Mouse (Mus musculus) urinary bladder, adult 2 months (tissue): Measurements from ENCODE around the gene Galnt4. TPM values are rescaled to one million over a fixed set of nuclear protein-coding genes. Genes with fewer than 3 reads are reported as not detected.

Source experiments
- DNase-seq: peaks from one replicate; pipeline ENCODE4 v3.0.0; 2022; ENCODE audit warnings: low spot score
- polyA plus RNA-seq: library from polyadenylated mRNA; depleted of rRNA; stranded (reverse); fragments of >200 nt; gene quantifications from 2 replicates; pipeline ENCODE4 v1.2.3, GENCODE M21; 2012

Galnt4 gene
- polyA plus RNA-seq, 1 experiment: 4.8 TPM

- DNase-seq: no peak
Measured at GRCm38 (mm10) chr10:99115471-99116236, 7.7 kb downstream of the Galnt4 start.

- no peak for DNase-seq
Measured at GRCm38 (mm10) chr10:99116237-99116632, 8.3 kb downstream of the Galnt4 start.

- DNase-seq: no peak
Measured at GRCm38 (mm10) chr10:99116650-99117615, 9.0 kb downstream of the Galnt4 start.

GRCm38 (mm10) chr10:99117876-99118275 is 9.9 kb downstream of the Galnt4 start:
- DNase-seq: no peak

- DNase-seq: no peak
Measured at GRCm38 (mm10) chr10:99118697-99119096, 10.7 kb downstream of the Galnt4 start.

GRCm38 (mm10) chr10:99119471-99119870 is 11.5 kb downstream of the Galnt4 start:
- DNase-seq: no peak

GRCm38 (mm10) chr10:99126225-99126624 is 18.3 kb downstream of the Galnt4 start, which contains the start of gene Phxr2:
Phxr2 (minus strand) TSS chr10:99126325.
- no peak for DNase-seq

GRCm38 (mm10) chr10:99126954-99127353 is 19.0 kb downstream of the Galnt4 start:
- DNase-seq: no peak

- no peak for DNase-seq
Measured at GRCm38 (mm10) chr10:99127691-99128261, 19.8 kb downstream of the Galnt4 start.

GRCm38 (mm10) chr10:99130611-99131010 is 22.7 kb downstream of the Galnt4 start:
- no peak for DNase-seq

- no peak for DNase-seq
Measured at GRCm38 (mm10) chr10:99131298-99131697, 23.3 kb downstream of the Galnt4 start.

- DNase-seq: no peak
Measured at GRCm38 (mm10) chr10:99132189-99132588, 24.2 kb downstream of the Galnt4 start.

GRCm38 (mm10) chr10:99132595-99133272 is 24.8 kb downstream of the Galnt4 start:
- no peak for DNase-seq

- DNase-seq: no peak
Measured at GRCm38 (mm10) chr10:99133321-99133875, 25.4 kb downstream of the Galnt4 start.

GRCm38 (mm10) chr10:99136337-99136736 is 28.4 kb downstream of the Galnt4 start:
- no peak for DNase-seq

GRCm38 (mm10) chr10:99145611-99146010 is 37.7 kb downstream of the Galnt4 start:
- DNase-seq: no peak

- DNase-seq: no peak
Measured at GRCm38 (mm10) chr10:99146596-99146995, 38.6 kb downstream of the Galnt4 start.

GRCm38 (mm10) chr10:99150016-99150415 is 42.1 kb downstream of the Galnt4 start:
- DNase-seq: no peak

GRCm38 (mm10) chr10:99151580-99151979 is 43.6 kb downstream of the Galnt4 start:
- no peak for DNase-seq

- DNase-seq: no peak
Measured at GRCm38 (mm10) chr10:99152063-99152462, 44.1 kb downstream of the Galnt4 start.

- no peak for DNase-seq
Measured at GRCm38 (mm10) chr10:99154635-99155034, 46.7 kb downstream of the Galnt4 start.
